Mouse (Mus musculus) splenic B cell, adult 2 months (primary cell): Measurements from ENCODE around the gene Bbof1.

ENCODE experiments used
- DNase-seq: peaks from one replicate; pipeline ENCODE4 v3.0.0-alpha.2; 2011; ENCODE audit warnings: low read depth, low spot score
- H3K27me3 ChIP-seq: 2 replicates; pipeline ENCODE4 v1.6.1; 2012; ENCODE audit warnings: mild to moderate bottlenecking, low read length, moderate library complexity, mixed read lengths; ENCODE audit not compliant: control insufficient read depth, poor library complexity, insufficient read depth, severe bottlenecking
- H3K36me3 ChIP-seq: 2 replicates; pipeline ENCODE4 v1.6.1; 2012; ENCODE audit warnings: mild to moderate bottlenecking, low read length, moderate library complexity, mixed read lengths; ENCODE audit not compliant: control insufficient read depth, poor library complexity, insufficient read depth, severe bottlenecking

Bbof1 gene

DNA sequence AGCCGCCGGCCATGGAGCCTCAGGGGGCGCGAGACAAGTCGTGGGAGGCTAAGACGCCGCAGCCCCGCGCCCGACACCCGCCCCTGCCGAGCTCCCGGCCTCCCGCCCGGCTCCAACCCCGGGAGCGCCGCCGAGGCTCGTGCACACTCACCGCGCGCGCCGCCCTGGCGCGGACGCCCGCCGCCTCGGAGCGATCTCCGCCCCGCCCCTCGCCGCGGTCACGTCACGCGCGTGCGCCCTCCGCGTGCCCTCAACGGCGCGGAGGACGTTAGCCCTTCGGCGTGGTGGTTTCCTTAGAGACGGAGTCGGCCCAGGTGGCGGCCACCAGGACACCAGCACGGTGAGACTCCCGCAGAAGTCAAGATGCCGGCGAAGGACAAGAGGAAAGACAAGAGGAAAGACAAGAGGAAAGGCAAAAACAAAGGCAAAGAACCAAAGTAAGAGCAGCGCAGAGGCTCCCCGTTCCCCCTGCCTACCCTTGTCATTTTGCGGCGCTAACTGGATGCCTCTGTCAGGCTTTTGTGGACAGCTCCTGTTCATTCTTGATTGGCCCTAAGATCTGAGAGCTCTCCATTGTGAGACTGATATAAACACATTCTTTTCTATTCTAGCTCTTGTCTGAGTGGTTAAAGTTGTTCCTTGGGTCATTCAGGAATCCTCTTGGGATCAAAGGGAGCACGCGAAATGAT is at the start of gene Bbof1, which contains the start of gene Entpd5:
Gene Bbof1 (plus strand): TSS at position 253 of the 689 bp plus-strand sequence.
Gene Entpd5 (minus strand): TSS at position 211 of the 689 bp plus-strand sequence.
- H3K27me3 ChIP-seq, result no peaks in the 10 kb centered on the region
- DNase-seq, result peak; percentile 91

DNA sequence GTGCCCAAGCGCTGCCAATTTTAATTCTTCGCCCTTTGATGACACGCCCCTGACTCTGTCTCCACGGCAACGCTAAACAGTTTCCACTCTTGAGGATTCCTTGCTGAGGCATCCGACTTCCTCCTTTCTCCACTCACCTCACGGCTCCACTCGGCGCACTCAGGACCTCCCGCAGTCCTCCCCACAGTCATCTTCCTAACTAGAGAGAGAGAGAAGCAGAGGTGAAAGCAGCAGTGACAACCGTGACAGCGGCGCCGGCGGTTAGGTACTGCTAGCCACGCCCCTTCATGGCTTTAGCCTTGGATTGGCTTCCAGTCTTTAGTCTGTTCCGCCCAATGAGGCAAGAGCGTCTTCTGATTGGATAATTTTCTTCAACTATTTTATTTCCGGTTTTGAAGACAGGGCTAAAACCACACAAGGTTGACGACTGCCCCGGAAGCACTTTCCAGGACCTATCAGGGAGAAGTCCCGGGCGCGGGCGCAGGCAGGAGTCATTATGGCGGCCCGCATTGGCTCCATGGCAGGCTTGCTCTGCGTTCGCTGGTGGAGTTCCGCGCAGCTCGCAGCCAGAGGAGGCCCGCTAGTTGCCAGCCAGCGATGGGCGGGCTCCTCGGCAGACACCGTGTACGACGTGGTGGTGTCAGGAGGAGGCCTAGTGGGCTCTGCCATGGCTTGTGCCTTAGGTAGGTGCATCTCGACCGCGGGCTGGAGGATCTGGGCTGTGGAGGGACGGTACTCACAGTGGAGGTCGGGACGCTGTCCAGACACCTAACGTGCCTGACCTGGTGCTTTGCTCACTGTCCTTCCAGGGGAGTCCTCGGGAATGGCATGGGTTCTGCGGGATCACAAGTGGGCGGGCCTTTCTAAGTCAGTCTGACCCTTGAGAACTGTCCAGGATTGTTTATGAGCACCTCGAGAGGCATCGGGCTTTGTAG is 47.0 kb upstream of the Bbof1 start, which contains the start of the genes Coq6 and Fam161b:
Gene Coq6 (plus strand): TSS at position 103 of the 935 bp plus-strand sequence.
Gene Fam161b (minus strand): TSS at position 279 of the 935 bp plus-strand sequence.
- DNase-seq, result peak; percentile 98
- H3K36me3 ChIP-seq, result peaks cover 1% of the 10 kb centered on the region; the same call in 1 of the 2 replicates
- no peaks in the 10 kb centered on the region; the same call in 1 of the 2 replicates for H3K27me3 ChIP-seq

More for the DNA sequence above, at the start of gene Bbof1, which contains the start of gene Entpd5:
- no peaks in the 10 kb centered on the region for H3K36me3 ChIP-seq

DNA sequence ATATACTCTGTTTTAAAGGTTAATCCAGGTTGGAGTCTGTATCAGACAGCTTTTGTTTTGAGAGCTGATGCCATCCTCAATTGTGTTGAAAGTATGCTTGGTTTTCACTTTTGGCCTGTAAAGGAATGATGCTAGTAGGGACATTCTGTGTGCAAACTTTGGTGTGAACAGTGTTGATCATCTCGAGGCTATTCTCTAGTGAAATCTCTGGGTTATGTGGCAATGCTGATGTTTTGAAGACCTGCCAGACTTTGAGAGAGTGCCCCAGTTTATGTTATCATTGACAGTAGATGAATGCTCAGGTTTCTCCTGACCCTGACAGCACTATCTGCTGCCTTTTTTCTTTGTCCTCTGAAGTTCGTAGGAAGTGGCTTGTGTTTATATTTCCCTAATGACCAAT is 46.0 kb upstream of the Bbof1 start:
- Histone ChIP-seq H3K36me3 (peaks cover 4% of the 10 kb centered on the region; the same call in 1 of the 2 replicates), H3K27me3 (no peaks in the 10 kb centered on the region; the same call in 1 of the 2 replicates)
- no peak for DNase-seq

DNA sequence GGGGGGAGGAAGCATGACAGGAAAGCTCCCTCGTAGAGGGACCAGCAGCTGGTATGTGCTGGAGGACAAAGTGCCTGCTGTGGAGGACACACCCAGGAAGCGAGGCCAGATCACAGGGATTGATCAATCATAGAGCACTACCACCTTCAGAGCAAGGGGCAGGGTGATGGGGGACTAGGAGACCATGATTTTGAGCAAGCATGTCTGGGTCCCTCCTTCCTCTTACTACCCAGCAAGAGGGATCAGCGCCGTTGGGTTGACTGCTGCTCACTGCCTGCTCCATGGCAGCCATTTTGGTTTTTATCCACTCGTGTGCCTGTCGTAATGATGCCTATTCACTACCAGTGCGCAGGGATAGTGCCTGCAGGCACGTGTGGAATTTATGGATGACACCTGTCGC is 44.6 kb upstream of the Bbof1 start:
- Histone ChIP-seq H3K27me3 (no peaks in the 10 kb centered on the region; the same call in 1 of the 2 replicates), H3K36me3 (peaks cover 4% of the 10 kb centered on the region; the same call in 1 of the 2 replicates)
- no peak for DNase-seq

DNA sequence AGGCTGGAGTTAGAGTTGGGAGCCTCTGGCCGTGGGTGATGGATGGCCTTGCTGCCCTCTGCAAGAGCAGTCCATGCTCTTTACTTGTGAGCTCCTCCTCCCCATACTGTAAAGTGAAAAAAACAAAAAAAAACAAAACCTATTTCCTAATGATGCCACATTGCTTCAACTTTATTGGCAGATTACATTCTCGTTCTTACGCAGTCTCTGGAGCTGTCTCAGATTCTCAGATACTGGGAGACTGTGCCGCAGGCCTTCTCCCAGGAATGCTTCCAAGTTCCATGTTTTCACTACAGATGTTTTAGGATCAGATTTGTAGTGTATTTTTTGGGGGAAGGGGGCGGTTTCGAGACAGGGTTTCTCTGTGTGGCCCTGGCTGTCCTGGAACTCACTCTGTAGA is 43.7 kb upstream of the Bbof1 start:
- DNase-seq, result no peak
- no peaks in the 10 kb centered on the region; the same call in 1 of the 2 replicates for H3K27me3 ChIP-seq
- H3K36me3 ChIP-seq, result peaks cover 4% of the 10 kb centered on the region; the same call in 1 of the 2 replicates

DNA sequence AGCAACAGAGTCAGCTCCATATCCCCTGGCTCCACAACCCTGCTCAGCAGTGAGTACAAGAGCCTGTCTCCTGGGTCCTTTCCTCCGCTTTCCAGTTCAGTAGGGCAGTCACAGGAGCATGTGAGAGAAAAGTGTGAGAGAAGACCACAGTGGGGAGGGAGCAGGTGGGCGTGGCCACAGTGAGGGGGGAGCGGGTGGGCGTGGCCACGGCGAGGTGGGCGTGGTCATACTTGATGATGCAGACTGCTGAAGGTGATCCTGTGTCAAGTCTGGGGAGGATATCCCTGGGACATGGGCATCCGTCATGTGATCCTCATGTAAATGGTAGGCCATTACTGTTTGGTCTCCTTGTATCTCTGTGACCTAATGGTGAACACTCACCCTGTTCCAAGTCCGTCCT is 41.9 kb upstream of the Bbof1 start:
- Histone ChIP-seq H3K27me3 (no peaks in the 10 kb centered on the region; the same call in 1 of the 2 replicates), H3K36me3 (peaks cover 11% of the 10 kb centered on the region; the same call in 1 of the 2 replicates)
- DNase-seq, result peak; percentile 20

DNA sequence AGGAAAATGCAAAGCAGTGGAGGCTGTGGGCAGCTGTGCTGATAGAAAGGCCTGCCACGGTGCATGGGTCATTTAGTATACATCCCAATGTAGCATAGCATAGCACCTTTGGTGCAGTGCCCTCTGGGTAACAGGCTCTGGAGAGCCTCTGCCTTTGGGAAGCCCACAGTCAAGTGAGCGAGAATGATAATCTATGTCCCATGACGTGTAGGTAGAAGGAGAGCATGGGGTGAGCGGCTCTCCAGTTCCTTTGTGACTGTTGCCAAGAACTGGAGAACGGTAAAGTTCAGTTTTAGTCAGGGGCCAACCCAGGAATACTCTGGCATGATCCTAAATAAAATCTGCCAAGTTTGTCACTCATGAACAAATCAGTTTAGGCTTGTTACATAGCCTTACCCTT is 37.2 kb upstream of the Bbof1 start:
- H3K36me3 ChIP-seq, result peaks cover 15% of the 10 kb centered on the region
- no peak for DNase-seq

DNA sequence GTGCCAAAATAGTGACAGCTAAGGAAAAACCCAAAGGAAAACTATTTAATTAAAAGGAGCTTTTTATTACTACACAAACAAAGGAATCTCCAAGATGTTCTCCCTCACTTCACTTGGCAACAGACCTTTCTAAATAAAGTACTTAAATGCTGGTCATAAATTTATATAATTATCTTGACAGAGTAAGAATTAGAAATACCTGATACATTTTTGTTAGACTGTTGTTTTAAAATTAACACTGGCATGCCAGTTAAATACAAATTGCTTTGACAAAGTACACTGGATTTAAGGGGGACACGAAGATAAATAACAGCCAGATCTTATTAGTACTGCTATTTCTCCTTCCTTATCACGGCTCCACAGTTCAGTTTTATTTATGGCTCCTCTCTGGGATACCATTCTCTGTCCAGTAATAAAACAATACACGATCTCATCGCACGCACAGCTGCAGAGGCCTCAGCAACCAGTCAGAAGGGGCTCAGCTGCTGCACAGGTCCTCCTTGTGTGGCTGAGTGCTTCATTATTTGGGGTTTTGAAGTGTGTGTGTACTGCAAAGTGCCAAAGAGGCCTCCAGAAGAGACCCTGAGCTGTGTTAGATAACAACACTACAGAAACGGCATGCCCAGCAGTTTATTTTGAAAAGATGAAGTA is 34.9 kb upstream of the Bbof1 start:
- peaks cover 19% of the 10 kb centered on the region for H3K36me3 ChIP-seq
- H3K27me3 ChIP-seq, result no peaks in the 10 kb centered on the region
- DNase-seq, result no peak

More for the DNA sequence above, 37.2 kb upstream of the Bbof1 start:
- H3K27me3 ChIP-seq, result no peaks in the 10 kb centered on the region

DNA sequence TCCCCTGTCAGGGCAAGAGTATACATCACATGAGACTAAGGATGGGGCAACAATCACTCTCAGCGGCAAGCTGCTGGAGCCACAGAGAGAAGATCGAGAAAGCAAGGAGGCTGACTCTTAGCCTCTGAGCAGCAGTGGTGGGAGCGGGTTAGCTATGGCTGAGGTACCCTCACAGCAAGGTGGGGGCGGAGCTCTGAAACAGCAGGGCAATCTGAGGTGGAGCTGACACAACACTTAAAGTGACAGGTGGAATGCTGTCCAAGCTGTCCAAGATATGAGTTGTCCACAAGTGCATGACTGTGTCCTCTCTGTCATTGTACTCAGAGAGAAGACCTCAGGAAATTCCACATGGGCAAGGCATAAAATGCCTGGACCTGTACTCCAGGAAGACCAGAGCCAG is 26.5 kb upstream of the Bbof1 start:
- peaks cover 11% of the 10 kb centered on the region for H3K36me3 ChIP-seq
- DNase-seq, result no peak
- no peaks in the 10 kb centered on the region for H3K27me3 ChIP-seq

DNA sequence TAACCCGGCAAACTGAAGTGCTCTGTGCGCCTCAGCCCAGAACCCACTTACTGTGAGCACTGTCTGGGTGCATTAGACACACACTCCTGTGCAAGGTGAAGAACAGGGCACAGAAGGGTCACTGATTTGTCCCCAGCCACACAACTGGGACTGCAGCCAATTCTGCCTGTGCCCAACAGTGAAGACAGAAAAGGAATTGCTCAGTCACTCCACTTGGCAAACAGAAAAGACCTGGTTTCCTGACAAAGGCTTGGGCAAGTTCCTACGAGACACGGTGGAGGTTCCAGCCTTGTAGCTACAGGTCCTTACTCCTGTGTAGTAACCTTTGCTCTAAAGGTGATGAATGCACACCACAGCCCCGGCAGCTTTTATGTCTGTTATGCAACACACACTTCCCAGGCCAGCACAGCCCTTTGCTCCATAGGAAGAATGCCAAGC is 24.2 kb upstream of the Bbof1 start:
- Histone ChIP-seq H3K27me3 (no peaks in the 10 kb centered on the region), H3K36me3 (peaks cover 5% of the 10 kb centered on the region)
- DNase-seq, result no peak

DNA sequence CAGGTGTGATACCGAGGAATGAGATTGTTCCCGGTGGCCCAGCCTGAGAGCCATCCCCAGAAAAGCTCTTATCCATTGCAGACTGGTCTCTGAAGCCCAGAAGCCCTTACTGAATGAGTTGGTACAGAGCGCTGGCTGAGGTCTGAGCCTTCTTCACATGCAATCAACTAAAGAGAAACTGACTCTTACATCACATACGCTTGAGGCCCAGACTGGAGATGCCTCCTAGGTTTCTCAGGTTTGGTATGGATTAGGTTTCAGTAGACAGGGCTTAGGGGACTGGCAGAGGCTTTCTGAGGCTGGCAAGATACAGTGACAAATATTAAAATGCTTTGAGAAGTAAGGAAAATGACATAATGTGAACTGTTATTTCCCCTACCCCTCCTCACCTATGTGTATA is 23.5 kb upstream of the Bbof1 start:
- no peak for DNase-seq
- peaks cover 5% of the 10 kb centered on the region for H3K36me3 ChIP-seq
- no peaks in the 10 kb centered on the region for H3K27me3 ChIP-seq

DNA sequence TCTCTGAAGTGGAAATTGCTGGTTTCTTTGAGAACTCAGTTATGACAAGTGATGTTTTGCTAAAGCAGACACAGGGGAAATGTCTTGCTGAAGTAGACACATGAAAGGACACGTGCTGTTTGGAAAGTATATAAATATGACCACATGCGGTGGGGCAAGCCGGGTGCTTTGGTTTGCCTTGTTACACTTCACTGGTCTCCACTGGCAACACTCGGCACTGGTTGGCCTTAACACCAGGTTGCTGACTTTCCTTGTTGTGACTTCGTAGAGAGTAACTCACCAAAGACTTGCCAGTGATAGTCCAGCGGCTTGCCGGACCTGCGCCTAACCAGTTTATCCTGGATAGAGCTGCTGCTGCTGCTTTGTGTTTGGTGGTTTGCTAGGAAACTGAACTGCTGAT is 20.8 kb upstream of the Bbof1 start:
- Histone ChIP-seq H3K36me3 (peaks cover 7% of the 10 kb centered on the region), H3K27me3 (no peaks in the 10 kb centered on the region)
- peak; percentile 61 for DNase-seq

DNA sequence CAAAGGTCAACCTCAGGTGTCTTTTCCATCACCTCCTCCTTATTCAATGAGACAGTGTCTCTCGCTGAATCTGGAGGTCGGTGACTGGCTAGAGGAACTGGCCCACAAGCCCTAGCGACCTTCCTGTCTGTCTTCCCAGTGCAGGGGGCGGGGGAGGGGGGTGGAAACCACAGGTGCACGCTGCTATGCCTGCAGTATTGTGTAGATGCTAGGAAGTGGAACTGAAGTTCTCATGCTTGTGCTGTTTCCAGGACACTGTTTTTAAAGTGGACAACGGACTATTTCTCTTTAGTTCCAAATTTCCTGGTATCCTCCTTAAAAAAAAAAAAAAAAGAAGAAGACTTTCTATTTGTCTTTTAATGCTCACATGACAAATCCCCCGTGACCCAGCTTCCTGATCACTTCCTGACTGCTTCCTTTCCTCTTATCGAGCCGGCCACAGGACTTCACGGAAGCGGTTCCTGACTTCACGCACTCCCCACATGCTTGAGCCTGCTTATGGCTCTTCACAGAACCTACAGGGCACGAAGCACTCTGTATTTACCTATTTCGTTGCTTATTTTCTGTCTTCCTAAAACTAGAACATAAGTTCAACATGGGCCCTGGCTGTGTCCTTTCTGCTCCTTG is 20.0 kb upstream of the Bbof1 start:
- H3K36me3 ChIP-seq, result peaks cover 7% of the 10 kb centered on the region
- no peaks in the 10 kb centered on the region for H3K27me3 ChIP-seq
- DNase-seq, result peak; percentile 76

DNA sequence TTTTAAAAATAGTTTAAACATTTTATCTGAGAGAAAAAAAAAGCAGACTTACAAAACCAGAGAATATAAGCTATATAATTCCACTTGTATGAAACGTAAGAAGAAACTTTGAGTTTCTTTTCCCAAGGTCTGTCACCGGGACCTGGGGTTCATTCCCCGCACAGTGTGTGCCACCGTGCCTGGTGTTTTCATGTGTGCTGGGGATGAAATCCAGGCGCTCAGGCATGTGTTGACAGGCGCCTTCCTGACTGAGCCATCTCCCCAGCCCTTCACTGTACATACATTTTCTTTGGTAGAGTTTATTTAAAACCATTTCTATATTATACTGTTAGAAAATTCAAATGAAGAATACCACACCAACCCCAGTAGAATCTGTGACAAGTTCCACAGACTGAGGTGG is 18.5 kb upstream of the Bbof1 start:
- H3K36me3 ChIP-seq, result peaks cover 6% of the 10 kb centered on the region
- no peak for DNase-seq
- no peaks in the 10 kb centered on the region for H3K27me3 ChIP-seq
